ENCODE assay signal across 8 mouse cellular contexts in the genomic region with DNA sequence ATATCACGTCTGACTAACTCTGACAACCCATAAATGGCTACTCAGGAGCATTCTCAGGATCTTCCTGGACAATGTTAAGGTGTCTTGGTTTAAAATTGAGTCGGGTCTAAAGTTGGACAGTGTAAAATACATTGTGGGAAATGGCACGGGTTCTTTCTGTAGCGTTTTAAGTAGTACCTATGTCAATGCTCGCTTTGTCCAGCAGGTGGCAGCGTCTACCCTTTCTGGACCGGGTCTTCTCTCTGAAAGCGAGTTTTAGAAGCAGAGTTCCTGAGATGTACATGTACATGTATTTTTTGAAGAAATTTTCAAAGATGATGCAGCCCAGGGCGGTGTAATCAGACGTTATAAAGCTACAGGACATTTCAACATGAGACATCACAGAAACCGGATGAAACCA. TPM values are rescaled to one million over a fixed set of nuclear protein-coding genes. Genes with fewer than 3 reads are reported as not detected.
DNase-seq lines count a peak whose midpoint lies in the region; ATAC-seq and TF ChIP-seq lines count a peak whose summit lies in the region.

No protein-coding gene starts in this region.

- ATAC-seq in liver, embryonic 14.5 days (ENCODE audit: insufficient read depth) = no peak

- no peaks in the 10 kb centered on the region for H3K9me3 ChIP-seq in liver, embryonic 14.5 days (ENCODE audit: control insufficient read depth, low read length)

- DNase-seq in CD4-positive helper T cell, adult 2 months (ENCODE audit: low read depth, low spot score) = peak; percentile 85
- DNase-seq in MEL-GATA-1-ER (ENCODE audit: extremely low read depth, low read depth) = peak; percentile 69
- peak; percentile 76 for DNase-seq in cerebellum, adult 8-10 months
- peak; percentile 13 to 28 for DNase-seq in gastrocnemius, adult 8-10 months (ENCODE audit: low spot score in 2 of 2)
- DNase-seq in kidney, postnatal 10 days = peak; percentile 91
- DNase-seq in liver, embryonic 14.5 days (ENCODE audit: low read depth in 3 of 3, low spot score in 3 of 3) = peak; percentile 49 to 58 (median 49)
- DNase-seq in right cerebral cortex, postnatal 10 days (ENCODE audit: low spot score in 2 of 2) = peak; percentile 79 to 88
- DNase-seq in urinary bladder, postnatal 14 days (ENCODE audit: low spot score) = peak; percentile 81

- H3K27me3 ChIP-seq in liver, embryonic 14.5 days (ENCODE audit: control insufficient read depth, insufficient read depth, low read length) = no peaks in the 10 kb centered on the region

- H3K27ac ChIP-seq in liver, embryonic 14.5 days = no peak overlapping the region

- peak; percentile 85 for TF ChIP-seq CTCF in liver, embryonic 14.5 days (IDR thresholded peaks at IDR 0.05; ENCODE audit: low read depth)

- TF ChIP-seq EP300 in liver, embryonic 14.5 days (IDR thresholded peaks at IDR 0.05; ENCODE audit: low read depth) = no peak

- WGBS in liver, embryonic 14.5 days (ENCODE audit: insufficient replicate concordance) = 6% methylated on average over 11 of the region's 11 CpGs

- no peak overlapping the region for H3K4me2 ChIP-seq in liver, embryonic 14.5 days (ENCODE audit: low read depth)

- no peak overlapping the region for H3K9ac ChIP-seq in liver, embryonic 14.5 days (replicated peaks)

- no peak overlapping the region for H3K4me3 ChIP-seq in liver, embryonic 14.5 days (ENCODE audit: insufficient read depth in 1 of 2, low read depth in 2 of 2, low read length in 2 of 2)

- H3K36me3 ChIP-seq in liver, embryonic 14.5 days (replicated peaks; ENCODE audit: control insufficient read depth, insufficient read depth, low read depth) = no peaks in the 10 kb centered on the region

- H3K4me1 ChIP-seq in liver, embryonic 14.5 days (replicated peaks; ENCODE audit: control insufficient read depth in 2 of 2, insufficient read depth in 2 of 2, low read length in 1 of 2) = no peaks in the 10 kb centered on the region

RNA-seq across cellular contexts. Expression of gene Lat, which starts 45.6 kb away (rescaled TPM):
- total RNA-seq in gastrocnemius, adult 8-10 months (2022) = under 1 TPM in 1 of 4 experiments, not detected in 3; 0.43 TPM
- polyA plus RNA-seq in liver, embryonic 14.5 days (2012; rRNA removed) = 7.3 and 7.5 TPM in 2 replicates
- 7.6 and 9.2 TPM in 2 replicates for polyA plus RNA-seq in liver, embryonic 14.5 days (2014; fragmentation: Nextera tagmentation; extraction: Ambion mirVana)

RNA-seq across cellular contexts. Expression of gene Sbk1, which starts 51.3 kb away (rescaled TPM):
- total RNA-seq in gastrocnemius, adult 8-10 months (2022) = 10 to 100 TPM; 13.0 to 18.8 (median 16.8) TPM
- 0.86 and 1.4 TPM in 2 replicates for polyA plus RNA-seq in liver, embryonic 14.5 days (2012; rRNA removed)
- 0.87 and 0.90 TPM in 2 replicates for polyA plus RNA-seq in liver, embryonic 14.5 days (2014; fragmentation: Nextera tagmentation; extraction: Ambion mirVana)

RNA-seq across cellular contexts. Expression of gene Spns1, which starts 53.5 kb away (rescaled TPM):
- 10 to 100 TPM; 22.7 to 23.9 (median 22.8) TPM for total RNA-seq in gastrocnemius, adult 8-10 months (2022)
- 20.2 and 21.7 TPM in 2 replicates for polyA plus RNA-seq in liver, embryonic 14.5 days (2012; rRNA removed)
- 11.4 and 11.6 TPM in 2 replicates for polyA plus RNA-seq in liver, embryonic 14.5 days (2014; fragmentation: Nextera tagmentation; extraction: Ambion mirVana)

Comparison
In these comparisons a context has a peak if more than half of its experiments do, and no peak if none do; other contexts are left out.
1. DNase-seq: peak in every context shown above with its lines; median percentile 91 in kidney, postnatal 10 days; 85 in CD4-positive helper T cell, adult 2 months; 84 in right cerebral cortex, postnatal 10 days; 81 in urinary bladder, postnatal 14 days; 76 in cerebellum, adult 8-10 months; 69 in MEL-GATA-1-ER; 49 in liver, embryonic 14.5 days; 20 in gastrocnemius, adult 8-10 months.